Mouse (Mus musculus): ENCODE data around the gene Fignl1.

- TF ChIP-seq CTCF (IDR thresholded peaks at IDR 0.05; ENCODE audit: low read depth) (peak; percentile 95), EP300 (IDR thresholded peaks at IDR 0.05; ENCODE audit: low read depth) (no peak)
Observed at GRCm38 (mm10) chr11:11820251-11820650, 11.5 kb upstream of the Fignl1 start.

Data from heart, postnatal 0 days (tissue).